Mouse (Mus musculus): ENCODE data around the gene Furin. TPM values are rescaled to one million over a fixed set of nuclear protein-coding genes. Genes with fewer than 3 reads are reported as not detected.

Gene Furin
- polyA plus RNA-seq (2015; fragmentation: Nextera tagmentation; extraction: Ambion mirVana), result 3.0 and 3.4 TPM in 2 replicates

GRCm38 (mm10) chr7:80405188-80405695 is at the start of gene Furin:
Furin (minus strand) TSS chr7:80405436.
- no peak within 1 kb of the TSS for H3K27ac ChIP-seq
- no peak within 1 kb of the TSS for H3K4me3 ChIP-seq
- no peak for ATAC-seq
- H3K9ac ChIP-seq, result no peak within 1 kb of the TSS
- no peaks in the 10 kb centered on the region for H3K36me3 ChIP-seq (ENCODE audit: poor library complexity, severe bottlenecking)
- H3K4me2 ChIP-seq, result no peak within 1 kb of the TSS
- peaks cover 25% of the 10 kb centered on the region for H3K4me1 ChIP-seq
- H3K27me3 ChIP-seq, result peaks cover 27% of the 10 kb centered on the region
- WGBS, result 78% methylated on average over 9 of the region's 9 CpGs
- H3K9me3 ChIP-seq (replicated peaks), result no peaks in the 10 kb centered on the region

DNA sequence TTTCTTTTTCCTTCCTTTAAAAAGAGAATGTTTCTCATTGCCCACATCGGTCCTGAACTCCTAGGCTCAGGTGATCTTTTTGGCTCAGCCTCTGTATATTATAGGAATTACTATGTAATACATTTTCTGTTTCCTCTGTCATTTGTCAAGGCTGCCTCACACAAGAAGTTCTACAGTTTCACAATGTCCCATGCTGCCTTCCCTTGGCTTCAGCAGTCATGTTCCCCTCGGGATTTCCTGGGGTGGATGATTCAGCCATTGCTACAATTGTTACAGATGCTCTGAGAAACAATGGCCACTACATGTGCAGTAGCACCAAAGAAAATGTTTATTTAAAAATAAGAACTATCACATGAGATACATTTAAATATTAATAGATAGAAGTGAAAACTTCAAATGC is 49.5 kb upstream of the Furin start:
- Histone ChIP-seq H3K9ac (no peak overlapping the region), H3K9me3 (replicated peaks) (no peaks in the 10 kb centered on the region), H3K4me1 (no peaks in the 10 kb centered on the region), H3K27ac (no peak overlapping the region), H3K4me3 (no peak overlapping the region), H3K27me3 (no peaks in the 10 kb centered on the region), H3K4me2 (no peak overlapping the region), H3K36me3 (ENCODE audit: poor library complexity, severe bottlenecking) (peaks cover 69% of the 10 kb centered on the region)
- WGBS, result 89% methylated on average over 2 of the region's 2 CpGs
- ATAC-seq, result no peak

DNA sequence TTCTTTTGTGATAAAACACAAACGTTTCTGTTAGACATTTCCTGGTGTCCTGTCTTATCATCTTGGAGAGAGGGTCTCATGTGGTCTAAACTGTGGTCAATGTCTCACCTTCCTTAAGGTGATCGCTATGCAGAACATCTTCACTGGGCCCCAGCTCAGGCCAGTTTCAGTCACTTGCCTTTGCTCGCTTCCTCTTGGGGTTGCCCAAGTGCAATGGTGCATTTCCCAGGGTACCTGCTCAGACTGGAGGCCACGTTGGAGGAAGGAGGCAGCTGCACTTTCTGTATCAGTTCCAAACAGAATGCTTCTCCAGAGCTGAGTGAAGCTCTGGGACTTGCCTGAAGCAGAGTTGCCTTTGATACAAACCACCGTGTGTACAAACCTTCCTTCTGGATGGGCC is 48.8 kb upstream of the Furin start:
- WGBS, result 93% methylated on average over 5 of the region's 5 CpGs
- no peak overlapping the region for H3K27ac ChIP-seq
- H3K27me3 ChIP-seq, result no peaks in the 10 kb centered on the region
- no peak overlapping the region for H3K4me2 ChIP-seq
- H3K36me3 ChIP-seq (ENCODE audit: poor library complexity, severe bottlenecking), result peaks cover 64% of the 10 kb centered on the region
- no peak for ATAC-seq
- no peak overlapping the region for H3K9ac ChIP-seq
- H3K4me1 ChIP-seq, result no peaks in the 10 kb centered on the region
- H3K9me3 ChIP-seq (replicated peaks), result no peaks in the 10 kb centered on the region
- no peak overlapping the region for H3K4me3 ChIP-seq

DNA sequence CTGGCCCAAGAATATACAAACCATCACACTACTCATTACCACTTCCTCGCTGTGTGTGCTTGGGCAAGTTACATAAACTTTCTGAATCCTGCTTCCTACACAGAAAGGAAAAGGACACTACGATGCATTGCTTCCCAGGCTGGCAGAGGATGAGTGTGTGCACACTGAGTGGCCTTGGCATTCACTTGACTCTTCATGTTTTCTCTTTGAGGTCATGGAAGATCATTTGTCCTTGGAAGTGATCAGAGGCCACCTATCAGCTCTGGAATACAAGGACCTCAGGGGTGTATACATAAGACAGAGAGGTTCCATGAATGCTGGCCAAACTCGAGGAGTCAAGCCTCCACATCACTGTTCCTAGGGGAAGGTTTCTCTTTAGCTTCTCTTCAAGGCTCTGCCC is 47.9 kb upstream of the Furin start:
- WGBS, result 90% methylated on average over 3 of the region's 3 CpGs

GRCm38 (mm10) chr7:80452241-80452640 is 47.0 kb upstream of the Furin start:
- WGBS, result 80% methylated on average over 5 of the region's 5 CpGs
- Histone ChIP-seq H3K4me3 (no peak overlapping the region), H3K27me3 (no peaks in the 10 kb centered on the region), H3K27ac (no peak overlapping the region), H3K4me1 (no peaks in the 10 kb centered on the region), H3K4me2 (no peak overlapping the region), H3K36me3 (ENCODE audit: poor library complexity, severe bottlenecking) (peaks cover 49% of the 10 kb centered on the region), H3K9me3 (replicated peaks) (no peaks in the 10 kb centered on the region), H3K9ac (no peak overlapping the region)
- no peak for ATAC-seq

More for the DNA sequence above, 47.9 kb upstream of the Furin start:
- Histone ChIP-seq H3K36me3 (ENCODE audit: poor library complexity, severe bottlenecking) (peaks cover 57% of the 10 kb centered on the region), H3K4me2 (no peak overlapping the region), H3K27me3 (no peaks in the 10 kb centered on the region), H3K27ac (no peak overlapping the region), H3K4me3 (no peak overlapping the region), H3K9me3 (replicated peaks) (no peaks in the 10 kb centered on the region), H3K9ac (no peak overlapping the region), H3K4me1 (no peaks in the 10 kb centered on the region)
- ATAC-seq, result no peak

DNA sequence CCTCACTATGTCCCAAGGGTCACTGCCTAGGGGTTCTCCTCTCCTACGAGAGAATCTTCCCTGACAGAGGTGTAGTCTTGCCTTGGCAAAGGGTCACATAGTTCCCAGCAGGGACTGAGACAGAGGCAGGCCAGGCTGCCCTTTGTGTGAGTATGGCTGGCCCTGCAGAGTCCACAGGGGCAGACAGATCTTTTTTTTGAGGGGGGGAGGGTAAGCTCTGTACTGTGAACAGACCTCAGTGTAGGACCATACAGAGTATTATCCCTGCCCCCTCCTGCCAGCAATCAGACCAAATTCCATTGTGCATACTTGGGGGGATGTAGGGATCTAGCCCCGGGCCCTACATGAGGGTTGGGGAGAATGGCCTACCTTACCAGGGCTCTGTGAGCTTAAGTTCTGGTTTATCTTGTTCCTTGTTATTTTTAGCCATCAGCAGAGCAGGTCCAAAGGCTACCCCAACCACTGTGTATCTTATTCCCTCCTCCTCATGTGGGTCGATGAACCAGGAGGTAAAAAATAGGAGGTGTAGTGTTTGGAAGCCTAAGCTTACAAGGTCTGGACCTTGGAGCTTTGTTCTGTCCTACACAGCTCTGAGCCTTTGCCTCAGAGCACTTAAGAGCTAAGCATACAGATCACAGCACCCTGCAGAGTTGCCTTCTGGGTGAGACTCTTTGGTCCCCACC is 46.5 kb upstream of the Furin start:
- no peak overlapping the region for H3K27ac ChIP-seq
- H3K4me1 ChIP-seq, result no peaks in the 10 kb centered on the region
- no peaks in the 10 kb centered on the region for H3K9me3 ChIP-seq (replicated peaks)
- no peak overlapping the region for H3K4me3 ChIP-seq
- H3K9ac ChIP-seq, result no peak overlapping the region
- peaks cover 44% of the 10 kb centered on the region for H3K36me3 ChIP-seq (ENCODE audit: poor library complexity, severe bottlenecking)
- no peak overlapping the region for H3K4me2 ChIP-seq
- no peaks in the 10 kb centered on the region for H3K27me3 ChIP-seq
- ATAC-seq, result no peak
- WGBS, result 81% methylated on average over 3 of the region's 3 CpGs

- H3K9ac ChIP-seq, result no peak overlapping the region
- H3K9me3 ChIP-seq (replicated peaks), result no peaks in the 10 kb centered on the region
- no peaks in the 10 kb centered on the region for H3K4me1 ChIP-seq
- H3K27ac ChIP-seq, result no peak overlapping the region
- peaks cover 37% of the 10 kb centered on the region for H3K36me3 ChIP-seq (ENCODE audit: poor library complexity, severe bottlenecking)
- H3K4me2 ChIP-seq, result no peak overlapping the region
- H3K4me3 ChIP-seq, result no peak overlapping the region
- WGBS, result 90% methylated on average over 4 of the region's 4 CpGs
- ATAC-seq, result no peak
- no peaks in the 10 kb centered on the region for H3K27me3 ChIP-seq
Measured at GRCm38 (mm10) chr7:80450354-80450753, 45.1 kb upstream of the Furin start.

DNA sequence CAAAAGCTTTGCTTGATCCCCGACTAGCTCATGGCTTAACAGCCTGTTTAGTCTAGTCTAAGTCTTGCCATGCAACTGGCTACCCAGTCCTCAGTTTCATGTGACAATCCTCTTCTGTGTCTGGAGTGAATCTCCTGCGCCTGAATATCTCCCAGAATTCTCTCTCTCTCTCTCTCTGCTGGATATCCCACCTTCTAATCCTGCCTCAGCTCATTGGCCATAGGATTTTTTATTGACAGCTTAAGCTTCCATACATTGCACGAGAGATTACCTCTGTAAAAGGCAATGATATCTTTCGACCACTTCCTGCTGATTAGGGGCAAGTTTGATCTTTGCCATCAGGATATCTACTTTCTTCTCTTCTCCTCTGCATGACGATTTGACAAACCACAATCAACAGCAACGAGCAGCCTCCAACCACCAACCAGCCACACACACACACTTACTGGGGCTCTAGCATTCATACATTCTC is 44.4 kb upstream of the Furin start:
- no peak overlapping the region for H3K9ac ChIP-seq
- H3K36me3 ChIP-seq (ENCODE audit: poor library complexity, severe bottlenecking), result peaks cover 30% of the 10 kb centered on the region
- no peaks in the 10 kb centered on the region for H3K9me3 ChIP-seq (replicated peaks)
- ATAC-seq, result no peak
- no peaks in the 10 kb centered on the region for H3K27me3 ChIP-seq
- no peak overlapping the region for H3K4me3 ChIP-seq
- WGBS, result 83% methylated on average over 6 of the region's 6 CpGs
- no peak overlapping the region for H3K27ac ChIP-seq
- no peaks in the 10 kb centered on the region for H3K4me1 ChIP-seq
- H3K4me2 ChIP-seq, result no peak overlapping the region

GRCm38 (mm10) chr7:80447336-80447735 is 42.1 kb upstream of the Furin start:
- Histone ChIP-seq H3K36me3 (ENCODE audit: poor library complexity, severe bottlenecking) (peaks cover 10% of the 10 kb centered on the region), H3K4me2 (no peak overlapping the region), H3K27me3 (no peaks in the 10 kb centered on the region), H3K4me1 (peaks cover 4% of the 10 kb centered on the region; the same call in 1 of the 2 replicates), H3K27ac (no peak overlapping the region), H3K9me3 (replicated peaks) (no peaks in the 10 kb centered on the region), H3K9ac (no peak overlapping the region), H3K4me3 (no peak overlapping the region)
- ATAC-seq, result no peak
- WGBS, result 95% methylated on average over 8 of the region's 8 CpGs

DNA sequence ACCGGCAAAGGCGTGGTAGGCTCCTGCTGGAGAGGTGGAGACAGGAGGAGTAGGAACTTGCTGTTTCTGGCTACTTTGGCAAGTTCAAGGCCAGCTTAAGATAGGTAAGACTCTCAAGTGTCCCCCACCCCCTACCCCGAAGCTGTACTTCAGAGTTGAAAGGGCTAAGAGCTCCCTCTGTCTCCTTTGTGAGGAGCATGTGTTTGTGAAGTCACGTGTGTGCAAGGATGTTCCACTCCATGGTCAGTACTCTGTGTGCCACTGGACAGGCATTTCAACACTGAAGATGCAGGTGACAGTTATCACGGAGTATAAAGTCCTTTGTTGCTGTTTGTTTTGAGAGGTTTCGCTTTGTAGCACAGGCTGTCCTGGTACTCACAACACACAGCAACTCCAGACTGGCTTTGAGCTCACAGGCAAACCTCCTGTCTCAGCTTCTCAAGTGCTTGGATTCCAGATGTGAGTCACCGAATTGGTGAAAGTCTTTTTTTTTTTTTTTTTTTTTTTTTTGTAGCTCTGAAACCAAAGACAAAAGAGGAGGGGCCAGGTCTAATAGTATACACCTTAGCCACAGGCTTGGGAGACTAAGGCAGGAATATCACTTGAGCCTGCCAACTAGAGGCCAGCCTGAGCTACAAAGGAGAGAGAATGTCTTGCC is 41.1 kb upstream of the Furin start:
- no peak for ATAC-seq
- 79% methylated on average over 7 of the region's 7 CpGs for WGBS

DNA sequence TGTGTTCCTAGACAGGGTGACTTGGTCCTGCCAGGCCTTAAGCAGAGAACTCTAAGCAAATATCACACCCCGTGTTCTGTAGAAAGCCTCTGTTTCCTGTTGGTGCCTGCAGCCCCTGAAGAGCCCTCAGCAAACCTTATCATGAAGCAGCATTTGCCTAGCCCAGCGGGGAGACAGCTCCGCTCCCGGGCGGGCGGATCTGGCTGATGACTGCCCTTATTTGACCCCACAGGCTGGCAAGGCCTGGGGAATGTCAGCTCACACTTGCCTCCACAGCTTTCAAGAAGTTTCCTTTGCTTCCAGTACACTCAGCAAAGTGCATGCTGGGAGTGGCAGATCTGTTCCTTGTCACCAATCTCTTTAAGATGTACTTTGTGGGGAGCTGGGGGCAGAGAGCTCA is 40.3 kb upstream of the Furin start:
- no peak overlapping the region for H3K4me3 ChIP-seq
- H3K9ac ChIP-seq, result no peak overlapping the region
- no peak overlapping the region for H3K4me2 ChIP-seq
- no peaks in the 10 kb centered on the region for H3K36me3 ChIP-seq (ENCODE audit: poor library complexity, severe bottlenecking)
- WGBS, result 58% methylated on average over 6 of the region's 6 CpGs
- H3K27ac ChIP-seq, result no peak overlapping the region
- ATAC-seq, result no peak
- H3K9me3 ChIP-seq (replicated peaks), result no peaks in the 10 kb centered on the region
- H3K4me1 ChIP-seq, result peaks cover 4% of the 10 kb centered on the region; the same call in 1 of the 2 replicates
- H3K27me3 ChIP-seq, result no peaks in the 10 kb centered on the region

More for the DNA sequence above, 41.1 kb upstream of the Furin start:
- Histone ChIP-seq H3K4me2 (no peak overlapping the region), H3K4me1 (peaks cover 4% of the 10 kb centered on the region; the same call in 1 of the 2 replicates), H3K4me3 (no peak overlapping the region), H3K9ac (no peak overlapping the region), H3K27me3 (no peaks in the 10 kb centered on the region), H3K9me3 (replicated peaks) (no peaks in the 10 kb centered on the region), H3K36me3 (ENCODE audit: poor library complexity, severe bottlenecking) (no peaks in the 10 kb centered on the region), H3K27ac (no peak overlapping the region)

- no peak overlapping the region for H3K4me3 ChIP-seq
- no peaks in the 10 kb centered on the region for H3K27me3 ChIP-seq
- no peak overlapping the region for H3K4me2 ChIP-seq
- no peak overlapping the region for H3K9ac ChIP-seq
- H3K4me1 ChIP-seq, result peaks cover 4% of the 10 kb centered on the region; the same call in 1 of the 2 replicates
- 76% methylated on average over 17 of the region's 17 CpGs for WGBS
- ATAC-seq, result no peak
- H3K9me3 ChIP-seq (replicated peaks), result no peaks in the 10 kb centered on the region
- H3K36me3 ChIP-seq (ENCODE audit: poor library complexity, severe bottlenecking), result no peaks in the 10 kb centered on the region
- H3K27ac ChIP-seq, result no peak overlapping the region
Measured at GRCm38 (mm10) chr7:80444401-80445249, 39.4 kb upstream of the Furin start.

Measured in forebrain, embryonic 13.5 days (tissue).